Mouse (Mus musculus) embryonic fibroblast, embryonic 13.5 days (primary cell): ENCODE results near the gene Cdkl3.

Source experiments
- CTCF ChIP-seq: IDR thresholded peaks from 2 replicates; pipeline ENCODE4 v1.5.1; 2011; ENCODE audit warnings: mild to moderate bottlenecking, control low read depth, low read length, moderate library complexity, borderline replicate concordance; ENCODE audit not compliant: insufficient read depth
- POLR2A ChIP-seq: IDR thresholded peaks from 2 replicates; pipeline ENCODE4 v1.6.1; 2011; ENCODE audit warnings: low read depth, mild to moderate bottlenecking, control low read depth, low read length, moderate library complexity

- TF ChIP-seq POLR2A (no peak), CTCF (no peak)
Measured at GRCm38 (mm10) chr11:52062406-52062805, 58.4 kb downstream of the Cdkl3 start.
